Mouse (Mus musculus) forebrain, postnatal 0 days (tissue): ENCODE measurements at regions not wholly inside any gene's neighbourhood (a gene's known extent, or its start where the extent isn't known, plus 50 kb on each side); places are given as distances from the start of the nearest gene placed in this dataset.

ENCODE experiments used
- ATAC-seq: fragments of 200-750 bp; cut with Nextera tagmentation; 2 replicates; pipeline ENCODE4 v1.8.0; 2017; ENCODE audit warnings: mild to moderate bottlenecking, moderate library complexity
- DNase-seq: peaks from one replicate; pipeline ENCODE4 v3.0.0-alpha.2; 2015
- H3K27ac ChIP-seq: fragments of 300-500 bp; sonication (generic); 2 replicates; pipeline ENCODE4 v1.5.1; 2014; ENCODE audit warnings: low read depth, mild to moderate bottlenecking, antibody characterized with exemption, low read length, moderate library complexity, mixed read lengths
- H3K27me3 ChIP-seq: fragments of 300-500 bp; sonication (generic); 2 replicates; pipeline ENCODE4 v1.6.1; 2014; ENCODE audit warnings: mild to moderate bottlenecking, low read length, mixed read lengths; ENCODE audit not compliant: insufficient read depth
- H3K36me3 ChIP-seq: fragments of 300-500 bp; sonication (generic); 2 replicates; pipeline ENCODE4 v1.6.1; 2014; ENCODE audit warnings: mild to moderate bottlenecking, moderate library complexity; ENCODE audit not compliant: insufficient read depth
- H3K4me1 ChIP-seq: fragments of 300-500 bp; sonication (generic); 2 replicates; pipeline ENCODE4 v1.6.1; 2014; ENCODE audit warnings: antibody characterized with exemption; ENCODE audit not compliant: insufficient read depth
- H3K4me2 ChIP-seq: fragments of 300-500 bp; sonication (generic); 2 replicates; pipeline ENCODE4 v1.6.1; 2014; ENCODE audit warnings: low read depth, mild to moderate bottlenecking, moderate library complexity
- H3K4me3 ChIP-seq: fragments of 300-500 bp; sonication (generic); 2 replicates; pipeline ENCODE4 v1.5.1; 2014; ENCODE audit warnings: low read depth, low read length, mixed read lengths
- H3K9ac ChIP-seq: fragments of 300-500 bp; sonication (generic); 2 replicates; pipeline ENCODE4 v1.6.1; 2014; ENCODE audit warnings: mild to moderate bottlenecking
- H3K9me3 ChIP-seq: fragments of 300-500 bp; sonication (generic); 2 replicates; pipeline ENCODE4 v1.6.1; 2016; ENCODE audit warnings: low read length
- CTCF ChIP-seq: sonication (generic); IDR thresholded peaks from 2 replicates; pipeline ENCODE4 v1.5.1; 2016; ENCODE audit warnings: antibody characterized with exemption, control low read depth, low read depth
- WGBS: fragments of 180-500 bp; shearing (Covaris S2); extraction: QIAGEN DNeasy Blood & Tissue Kit; methylation state at CpG from one replicate; pipeline ENCODE4 v1.1.7; 2014; 5-methylcytosine and 5-hydroxymethylcytosine counted together

DNA sequence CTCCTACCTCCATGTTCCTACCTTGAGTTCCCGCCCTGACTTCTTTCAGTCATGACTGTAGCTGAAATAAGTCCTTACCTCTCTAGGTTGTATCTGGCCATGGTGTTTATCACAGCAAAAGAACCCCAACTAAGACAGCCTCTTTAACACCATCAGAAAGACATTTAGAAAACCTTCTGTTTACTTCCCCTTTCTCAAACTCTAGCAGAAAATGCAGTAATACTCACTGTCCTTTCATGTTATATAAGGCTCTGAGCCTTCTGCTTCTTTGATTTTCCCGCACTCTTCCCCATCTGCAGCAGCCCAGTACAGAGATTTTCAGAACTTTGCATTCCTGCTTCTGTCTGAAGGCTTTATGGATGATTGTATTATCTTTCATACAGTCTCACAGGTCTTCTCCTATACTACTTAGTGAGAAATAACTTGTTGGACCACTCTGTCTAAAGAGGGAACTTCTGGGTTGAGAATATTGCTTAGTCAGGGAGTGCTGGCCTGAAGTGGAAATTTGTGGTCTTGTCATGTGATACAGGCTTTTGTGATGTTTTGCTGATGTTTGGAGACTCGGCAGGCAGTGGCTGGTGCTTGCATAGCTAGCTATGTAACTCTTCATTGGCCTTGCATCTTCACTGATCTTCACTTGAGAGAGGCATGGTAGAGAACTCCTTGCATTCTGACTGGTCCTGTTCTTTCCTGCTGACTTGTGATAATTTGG lies 197.9 kb upstream of the Mki67 start:
- Histone ChIP-seq H3K4me1 (no peaks in the 10 kb centered on the region), H3K4me3 (no peak overlapping the region), H3K27me3 (no peaks in the 10 kb centered on the region), H3K9ac (no peak overlapping the region), H3K4me2 (no peak overlapping the region), H3K27ac (no peak overlapping the region), H3K36me3 (no peaks in the 10 kb centered on the region), H3K9me3 (no peaks in the 10 kb centered on the region)
- WGBS: 91% methylated on average over 3 of the region's 3 CpGs
- DNase-seq (no peak), ATAC-seq (no peak)
- TF ChIP-seq CTCF: no peak

DNA sequence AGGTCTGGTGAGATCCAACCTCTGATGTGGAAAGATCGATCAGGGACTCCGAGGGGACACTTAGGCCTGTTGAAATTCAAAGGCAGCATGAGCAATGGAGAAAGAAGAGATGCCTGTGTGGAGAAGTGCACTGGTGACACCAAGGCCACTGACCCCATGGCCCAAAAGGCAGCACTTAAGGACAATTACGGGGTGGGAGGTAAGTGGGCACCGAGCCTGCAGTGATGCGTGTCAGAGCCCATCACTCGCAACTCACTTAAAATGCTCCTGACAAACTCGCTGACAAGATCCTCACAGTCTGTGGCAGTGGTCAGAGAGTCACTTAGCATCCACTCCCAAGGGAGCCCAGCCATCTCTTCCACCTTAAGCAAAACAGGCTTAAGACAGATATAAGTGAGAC lies 207.7 kb upstream of the Mki67 start:
- H3K4me1 ChIP-seq: no peaks in the 10 kb centered on the region
- H3K9me3 ChIP-seq: no peaks in the 10 kb centered on the region
- H3K36me3 ChIP-seq: no peaks in the 10 kb centered on the region
- DNase-seq: no peak
- H3K9ac ChIP-seq: no peak overlapping the region
- WGBS: 84% methylated on average over 7 of the region's 7 CpGs
- TF ChIP-seq CTCF: no peak
- no peak overlapping the region for H3K27ac ChIP-seq
- H3K4me2 ChIP-seq: no peak overlapping the region
- H3K27me3 ChIP-seq: no peaks in the 10 kb centered on the region
- no peak for ATAC-seq
- H3K4me3 ChIP-seq: no peak overlapping the region

DNA sequence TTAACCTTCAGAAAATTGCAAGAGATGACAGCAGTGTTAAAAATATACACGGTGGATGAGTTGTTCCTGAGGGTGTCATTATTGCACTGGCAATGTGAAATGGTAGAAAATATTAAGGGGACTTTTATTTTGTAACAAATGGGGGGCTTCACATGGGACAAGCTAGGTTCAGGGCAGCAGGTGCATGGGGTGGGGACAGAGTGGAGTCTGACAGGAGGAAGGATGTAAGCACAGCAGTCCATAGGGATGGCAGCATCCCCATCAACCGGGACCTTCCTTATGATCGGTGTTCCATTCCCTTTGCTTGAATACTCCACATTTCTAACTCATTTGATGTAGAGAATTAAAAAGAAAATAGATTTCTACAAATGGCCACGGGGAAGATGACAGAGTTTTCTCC lies 208.5 kb upstream of the Mki67 start:
- DNase-seq (no peak), ATAC-seq (no peak)
- no peak overlapping the region for H3K27ac ChIP-seq
- H3K9me3 ChIP-seq: no peaks in the 10 kb centered on the region
- no peaks in the 10 kb centered on the region for H3K27me3 ChIP-seq
- 85% methylated on average over 4 of the region's 4 CpGs for WGBS
- H3K4me1 ChIP-seq: no peaks in the 10 kb centered on the region
- no peak overlapping the region for H3K4me3 ChIP-seq
- peak; percentile 25; the same call in 1 of the 2 replicates for TF ChIP-seq CTCF
- H3K9ac ChIP-seq: no peak overlapping the region
- no peaks in the 10 kb centered on the region for H3K36me3 ChIP-seq
- no peak overlapping the region for H3K4me2 ChIP-seq

DNA sequence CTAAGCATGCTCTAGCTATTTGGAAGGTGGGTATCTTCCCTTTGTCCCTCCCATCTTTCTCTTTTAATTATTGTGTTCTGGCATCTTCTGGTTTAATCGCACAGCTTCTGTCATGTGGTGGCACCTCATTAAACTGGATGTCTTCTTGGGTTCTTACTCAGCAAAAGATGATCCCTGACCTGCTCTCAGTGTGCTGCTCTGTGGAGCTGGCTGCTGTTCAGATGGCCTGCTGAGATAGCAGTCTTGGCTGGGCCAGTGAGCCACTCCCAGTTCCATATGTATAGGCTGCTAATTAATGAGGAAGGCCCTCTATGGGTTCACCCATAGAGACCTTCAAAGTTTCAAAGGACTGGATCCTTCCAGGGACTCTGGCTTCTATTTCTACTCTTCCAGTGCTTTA lies 213.9 kb upstream of the Mki67 start:
- 55% methylated on average over 1 of the region's 1 CpGs for WGBS
- ATAC-seq (no peak), DNase-seq (no peak)
- no peaks in the 10 kb centered on the region for H3K9me3 ChIP-seq
- no peak overlapping the region for H3K9ac ChIP-seq
- no peak overlapping the region for H3K4me2 ChIP-seq
- no peak overlapping the region for H3K27ac ChIP-seq
- H3K27me3 ChIP-seq: no peaks in the 10 kb centered on the region
- H3K4me3 ChIP-seq: no peak overlapping the region
- no peaks in the 10 kb centered on the region for H3K36me3 ChIP-seq
- TF ChIP-seq CTCF: no peak
- H3K4me1 ChIP-seq: no peaks in the 10 kb centered on the region

DNA sequence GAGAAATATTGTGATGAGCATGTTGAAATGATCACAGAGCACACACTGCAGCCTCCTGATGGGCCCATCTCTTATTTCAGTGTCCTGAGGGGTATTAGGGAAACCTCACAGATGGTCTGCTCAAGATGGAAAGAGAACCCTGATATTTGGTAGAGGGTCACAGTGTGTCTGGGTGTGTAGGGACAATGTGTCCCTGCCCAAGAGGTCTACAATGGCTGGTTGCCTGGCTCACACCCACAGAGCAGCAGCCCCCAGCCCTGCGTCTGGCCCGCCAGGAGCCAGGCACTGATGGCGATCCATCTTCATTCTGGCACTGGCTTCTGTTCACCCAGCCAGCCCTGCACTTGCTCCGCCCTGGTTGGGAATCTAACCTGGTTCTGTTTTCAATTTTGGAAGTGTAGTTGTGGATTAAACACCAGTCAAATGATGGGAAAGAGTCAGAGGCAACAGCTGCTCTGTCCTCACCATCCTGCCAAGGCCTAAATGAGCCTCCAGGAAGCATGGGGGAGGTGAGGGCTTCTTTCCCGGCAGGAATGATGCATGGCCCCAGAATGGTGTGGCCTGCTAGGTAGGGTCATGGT lies 216.5 kb upstream of the Mki67 start:
- no peak for ATAC-seq
- no peak overlapping the region for H3K4me2 ChIP-seq
- H3K9me3 ChIP-seq: no peaks in the 10 kb centered on the region
- 68% methylated on average over 5 of the region's 5 CpGs for WGBS
- DNase-seq: no peak
- H3K36me3 ChIP-seq: no peaks in the 10 kb centered on the region
- no peaks in the 10 kb centered on the region for H3K27me3 ChIP-seq
- no peaks in the 10 kb centered on the region for H3K4me1 ChIP-seq
- no peak overlapping the region for H3K4me3 ChIP-seq
- H3K9ac ChIP-seq: no peak overlapping the region
- H3K27ac ChIP-seq: no peak overlapping the region
- TF ChIP-seq CTCF: no peak

DNA sequence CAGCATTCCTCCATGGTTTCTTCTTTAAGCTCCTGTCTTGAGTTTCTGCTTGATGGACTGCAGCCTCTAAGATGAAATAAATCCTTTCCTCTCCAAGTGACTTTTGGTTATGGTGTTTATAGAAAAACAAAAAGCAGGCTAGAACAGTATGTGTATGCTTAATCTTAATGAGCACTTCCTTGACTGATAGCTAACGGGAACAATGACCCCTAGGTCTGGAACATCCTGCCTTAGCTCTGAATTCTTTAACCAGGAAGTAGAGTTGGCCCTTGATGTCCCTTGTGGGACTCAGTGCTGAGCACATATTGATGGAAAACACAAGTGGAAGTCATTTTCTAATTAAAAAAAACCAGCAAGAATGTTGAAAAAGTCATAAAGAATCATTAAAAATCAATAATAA lies 219.0 kb upstream of the Mki67 start:
- H3K4me1 ChIP-seq: no peaks in the 10 kb centered on the region
- no peaks in the 10 kb centered on the region for H3K9me3 ChIP-seq
- H3K4me3 ChIP-seq: no peak overlapping the region
- H3K4me2 ChIP-seq: no peak overlapping the region
- no peak overlapping the region for H3K27ac ChIP-seq
- ATAC-seq (no peak), DNase-seq (no peak)
- H3K27me3 ChIP-seq: no peaks in the 10 kb centered on the region
- H3K9ac ChIP-seq: no peak overlapping the region
- H3K36me3 ChIP-seq: no peaks in the 10 kb centered on the region
- TF ChIP-seq CTCF: no peak
- 78% methylated on average over 1 of the region's 1 CpGs for WGBS

DNA sequence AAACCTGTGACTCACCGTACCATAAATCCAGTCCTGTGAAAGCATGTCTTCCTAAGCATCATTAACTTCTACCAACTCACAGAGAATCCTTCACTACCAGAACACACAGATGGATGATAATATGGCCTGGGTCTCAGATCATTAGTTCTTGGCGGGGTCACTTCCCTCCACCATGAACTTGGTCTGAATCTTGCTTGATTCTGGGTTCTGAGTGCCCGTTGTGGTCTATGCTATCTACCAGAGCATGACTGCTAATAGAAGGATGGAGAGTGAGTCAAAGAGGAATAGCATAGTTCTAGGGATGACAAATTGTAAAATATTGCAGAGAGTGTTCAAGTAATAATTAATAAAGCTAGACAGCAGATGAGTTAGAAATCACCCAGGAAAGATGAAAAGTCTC lies 221.3 kb upstream of the Mki67 start:
- TF ChIP-seq CTCF: no peak
- Histone ChIP-seq H3K9me3 (no peaks in the 10 kb centered on the region), H3K4me3 (no peak overlapping the region), H3K36me3 (no peaks in the 10 kb centered on the region), H3K4me1 (no peaks in the 10 kb centered on the region), H3K4me2 (no peak overlapping the region), H3K9ac (no peak overlapping the region), H3K27ac (no peak overlapping the region), H3K27me3 (no peaks in the 10 kb centered on the region)
- DNase-seq: no peak
- 95% methylated on average over 3 of the region's 3 CpGs for WGBS
- no peak for ATAC-seq
